Comparison of ENCODE assay signal across 9 mouse cellular contexts in genomic region chr9:42764823-42765560, GRCm38 (mm10).
DNase-seq lines count a peak whose midpoint lies in the region; ATAC-seq lines count a peak whose summit lies in the region.
"Had no signal": no experiment of that assay in that cellular context is flagged by ENCODE, and none has a peak within 500 bp of the region (broad histone marks: within the 10 kb centered on the region; RNA-seq: fewer than 3 reads in every experiment).

No protein-coding gene starts in this region.

- H3K4me1 ChIP-seq in forebrain, embryonic 16.5 days (replicated peaks; ENCODE audit: control insufficient read depth, insufficient read depth, low read length): peaks cover 5% of the 10 kb centered on the region; the same call in 1 of the 2 replicates
- H3K4me1 ChIP-seq in limb, embryonic 12.5 days (replicated peaks): peaks cover 50% of the 10 kb centered on the region

- peak; percentile 49 for ATAC-seq in forebrain, embryonic 16.5 days
- no peak for ATAC-seq in limb, embryonic 12.5 days (ENCODE audit: insufficient number of reproducible peaks, insufficient read depth, low FRiP score, low TSS enrichment, low read depth)

- H3K27ac ChIP-seq in forebrain, embryonic 16.5 days (ENCODE audit: low read length): no peak overlapping the region
- H3K27ac ChIP-seq in limb, embryonic 12.5 days: peak overlapping the region; percentile 67

- no peaks in the 10 kb centered on the region for H3K36me3 ChIP-seq in forebrain, embryonic 16.5 days (ENCODE audit: control insufficient read depth, insufficient read depth)
- no peaks in the 10 kb centered on the region for H3K36me3 ChIP-seq in limb, embryonic 12.5 days

- DNase-seq in lung, postnatal 10 days: peak; percentile 34
- no peak for DNase-seq in lung, adult 18-20 months
- DNase-seq in telencephalon, adult 2 months (ENCODE audit: low read depth, low spot score): peak; percentile 26
- no peak for DNase-seq in heart, adult 18-20 months
- no peak for DNase-seq in T-cell, adult 2 months (ENCODE audit: low spot score)
- no peak for DNase-seq in ovary, postnatal 14 days (ENCODE audit: low spot score)
- DNase-seq: gastrocnemius, postnatal 10 days had no signal

- H3K9ac ChIP-seq in forebrain, embryonic 16.5 days (replicated peaks; ENCODE audit: low read depth, low read length): no peak overlapping the region
- H3K9ac ChIP-seq in limb, embryonic 12.5 days (replicated peaks): 0 out of 2 replicates have a peak overlapping the region, but pooled peaks have one; percentile 12

- H3K9me3 ChIP-seq in forebrain, embryonic 16.5 days (ENCODE audit: control insufficient read depth, low read length): no peaks in the 10 kb centered on the region
- no peaks in the 10 kb centered on the region for H3K9me3 ChIP-seq in limb, embryonic 12.5 days

- H3K4me2 ChIP-seq in forebrain, embryonic 16.5 days (ENCODE audit: low read length): no peak overlapping the region
- H3K4me2 ChIP-seq in limb, embryonic 12.5 days: peak overlapping the region; percentile 30

- no peaks in the 10 kb centered on the region for H3K27me3 ChIP-seq in forebrain, embryonic 16.5 days (replicated peaks; ENCODE audit: control insufficient read depth, insufficient read depth, low read length)
- no peaks in the 10 kb centered on the region for H3K27me3 ChIP-seq in limb, embryonic 12.5 days

- no peak overlapping the region for H3K4me3 ChIP-seq in forebrain, embryonic 16.5 days (replicated peaks; ENCODE audit: low read length)
- no peak overlapping the region for H3K4me3 ChIP-seq in limb, embryonic 12.5 days (replicated peaks)

- WGBS in forebrain, embryonic 16.5 days: 57% methylated on average over 11 of the region's 11 CpGs
- WGBS in limb, embryonic 12.5 days: 13% methylated on average over 11 of the region's 11 CpGs

Comparison
In these comparisons a context has a peak if more than half of its experiments do, and no peak if none do; other contexts are left out.
1. DNase-seq: peak in lung, postnatal 10 days (single experiment) and telencephalon, adult 2 months (single experiment); none in lung, adult 18-20 months (0 of 2), heart, adult 18-20 months (0 of 2), T-cell, adult 2 months (single experiment) and ovary, postnatal 14 days (single experiment).